Mouse (Mus musculus): ENCODE measurements around the gene Ptprh. TPM values are rescaled to one million over a fixed set of nuclear protein-coding genes. Genes with fewer than 3 reads are reported as not detected.

Gene Ptprh
- total and polyA plus RNA-seq, 3 experiments: not detected

- H3K27me3 ChIP-seq (replicated peaks): peaks cover 31% of the 10 kb centered on the region
- no peak overlapping the region for H3K4me2 ChIP-seq (ENCODE audit: insufficient read depth, low read depth, poor library complexity, severe bottlenecking)
- dilution Hi-C loops (cut with MboI; ENCODE audit: extremely low pct_ligation_motif_present, extremely low pct_unique_long_range_greater_than_20kb, low sequenced_read_pairs) (no loop called here), in situ Hi-C loops (cut with MboI; ENCODE audit: low pct_ligation_motif_present, low pct_unique_long_range_greater_than_20kb, low sequenced_read_pairs) (no loop called here)
- TF ChIP-seq RAD21 (IDR thresholded peaks at IDR 0.05; ENCODE audit: low read depth, low read length) (no peak), E2F4 (IDR thresholded peaks at IDR 0.05; ENCODE audit: insufficient replicate concordance, low read depth, low read length) (no peak), SIN3A (IDR thresholded peaks at IDR 0.05; ENCODE audit: low read length) (no peak), ZC3H11A (IDR thresholded peaks at IDR 0.05; ENCODE audit: low read depth, low read length) (no peak), CHD1 (IDR thresholded peaks at IDR 0.05; ENCODE audit: low read depth, low read length) (no peak), RCOR1 (conservative IDR thresholded peaks at IDR 0.05; ENCODE audit: low read depth, low read length) (no peak), HCFC1 (IDR thresholded peaks at IDR 0.05; ENCODE audit: low read depth, low read length) (no peak), TCF12 (IDR thresholded peaks at IDR 0.05; ENCODE audit: low read depth, low read length) (no peak), CTCF (conservative IDR thresholded peaks at IDR 0.05 in 1 of 2, IDR thresholded peaks at IDR 0.05 in 1 of 2; ENCODE audit: low read depth in 2 of 2, low read length in 2 of 2) (no peak)
- H3K36me3 ChIP-seq (replicated peaks in 1 of 2; ENCODE audit: control insufficient read depth in 1 of 2, insufficient read depth in 1 of 2, low read length in 1 of 2): no peaks in the 10 kb centered on the region
- H3K79me2 ChIP-seq (replicated peaks; ENCODE audit: control insufficient read depth, extremely low read depth, insufficient read depth, poor library complexity, severe bottlenecking): no peaks in the 10 kb centered on the region
- no peak overlapping the region for H3K4me3 ChIP-seq (replicated peaks in 1 of 3; ENCODE audit: low read depth in 2 of 3, low read length in 2 of 3, poor library complexity in 1 of 3)
- peaks cover 1% of the 10 kb centered on the region for H3K9me3 ChIP-seq (replicated peaks; ENCODE audit: low read length)
- no peak for DNase-seq (ENCODE audit: extremely low read depth)
- no peak overlapping the region for H3K9ac ChIP-seq (ENCODE audit: insufficient read depth, low read depth)
- H3K4me1 ChIP-seq (ENCODE audit: control insufficient read depth in 1 of 2, insufficient read depth in 2 of 2): no peaks in the 10 kb centered on the region
- H3K27ac ChIP-seq (ENCODE audit: insufficient read depth, low read depth): no peak overlapping the region
Measured at GRCm38 (mm10) chr7:4612386-4612785, 8.5 kb upstream of the Ptprh start.

- Histone ChIP-seq H3K79me2 (replicated peaks; ENCODE audit: control insufficient read depth, extremely low read depth, insufficient read depth, poor library complexity, severe bottlenecking) (no peaks in the 10 kb centered on the region), H3K4me2 (ENCODE audit: insufficient read depth, low read depth, poor library complexity, severe bottlenecking) (no peak overlapping the region), H3K9me3 (replicated peaks; ENCODE audit: low read length) (no peaks in the 10 kb centered on the region), H3K9ac (ENCODE audit: insufficient read depth, low read depth) (no peak overlapping the region), H3K27me3 (replicated peaks) (peaks cover 30% of the 10 kb centered on the region), H3K4me3 (replicated peaks in 1 of 3; ENCODE audit: low read depth in 2 of 3, low read length in 2 of 3, poor library complexity in 1 of 3) (no peak overlapping the region), H3K36me3 (replicated peaks in 1 of 2; ENCODE audit: control insufficient read depth in 1 of 2, insufficient read depth in 1 of 2, low read length in 1 of 2) (no peaks in the 10 kb centered on the region), H3K4me1 (ENCODE audit: control insufficient read depth in 1 of 2, insufficient read depth in 2 of 2) (no peaks in the 10 kb centered on the region), H3K27ac (ENCODE audit: insufficient read depth, low read depth) (no peak overlapping the region)
- no peak for DNase-seq (ENCODE audit: extremely low read depth)
- dilution Hi-C loops (cut with MboI; ENCODE audit: extremely low pct_ligation_motif_present, extremely low pct_unique_long_range_greater_than_20kb, low sequenced_read_pairs) (no loop called here), in situ Hi-C loops (cut with MboI; ENCODE audit: low pct_ligation_motif_present, low pct_unique_long_range_greater_than_20kb, low sequenced_read_pairs) (no loop called here)
- no peak for TF ChIP-seq USF1 (IDR thresholded peaks at IDR 0.05; ENCODE audit: low read depth, low read length)
- TF ChIP-seq BHLHE40 (IDR thresholded peaks at IDR 0.05; ENCODE audit: low read depth, low read length): no peak
- TF ChIP-seq ZMIZ1 (IDR thresholded peaks at IDR 0.05; ENCODE audit: low read depth, low read length): no peak
- TF ChIP-seq MXI1 (IDR thresholded peaks at IDR 0.05; ENCODE audit: low read depth, low read length): no peak
Measured at GRCm38 (mm10) chr7:4611921-4612341, 8.1 kb upstream of the Ptprh start.

- H3K4me3 ChIP-seq (replicated peaks in 1 of 3; ENCODE audit: low read depth in 2 of 3, low read length in 2 of 3, poor library complexity in 1 of 3): no peak overlapping the region
- H3K27me3 ChIP-seq (replicated peaks): peaks cover 33% of the 10 kb centered on the region
- H3K79me2 ChIP-seq (replicated peaks; ENCODE audit: control insufficient read depth, extremely low read depth, insufficient read depth, poor library complexity, severe bottlenecking): no peaks in the 10 kb centered on the region
- H3K9me3 ChIP-seq (replicated peaks; ENCODE audit: low read length): no peaks in the 10 kb centered on the region
- TF ChIP-seq CTCF (conservative IDR thresholded peaks at IDR 0.05 in 1 of 2, IDR thresholded peaks at IDR 0.05 in 1 of 2; ENCODE audit: low read depth in 2 of 2, low read length in 2 of 2) (no peak), MXI1 (IDR thresholded peaks at IDR 0.05; ENCODE audit: low read depth, low read length) (no peak), MYC (IDR thresholded peaks at IDR 0.05; ENCODE audit: low read depth, low read length) (no peak), SMC3 (IDR thresholded peaks at IDR 0.05; ENCODE audit: low read depth, low read length) (no peak), TCF12 (IDR thresholded peaks at IDR 0.05; ENCODE audit: low read depth, low read length) (no peak), ZC3H11A (IDR thresholded peaks at IDR 0.05; ENCODE audit: low read depth, low read length) (no peak), SIN3A (IDR thresholded peaks at IDR 0.05; ENCODE audit: low read length) (no peak), POLR2AphosphoS2 (IDR thresholded peaks at IDR 0.05; ENCODE audit: low read depth, low read length) (no peak), KAT2A (IDR thresholded peaks at IDR 0.05; ENCODE audit: insufficient replicate concordance, low read length) (no peak), GABPA (IDR thresholded peaks at IDR 0.05; ENCODE audit: insufficient replicate concordance, low read depth, low read length) (no peak), ZMIZ1 (IDR thresholded peaks at IDR 0.05; ENCODE audit: low read depth, low read length) (no peak), POLR2A (IDR thresholded peaks at IDR 0.05; ENCODE audit: low read depth, low read length) (no peak), EP300 (IDR thresholded peaks at IDR 0.05; ENCODE audit: low read length) (no peak)
- H3K27ac ChIP-seq (ENCODE audit: insufficient read depth, low read depth): no peak overlapping the region
- in situ Hi-C loops (cut with MboI; ENCODE audit: low pct_ligation_motif_present, low pct_unique_long_range_greater_than_20kb, low sequenced_read_pairs) (no loop called here), dilution Hi-C loops (cut with MboI; ENCODE audit: extremely low pct_ligation_motif_present, extremely low pct_unique_long_range_greater_than_20kb, low sequenced_read_pairs) (no loop called here)
- no peaks in the 10 kb centered on the region for H3K4me1 ChIP-seq (ENCODE audit: control insufficient read depth in 1 of 2, insufficient read depth in 2 of 2)
- no peaks in the 10 kb centered on the region for H3K36me3 ChIP-seq (replicated peaks in 1 of 2; ENCODE audit: control insufficient read depth in 1 of 2, insufficient read depth in 1 of 2, low read length in 1 of 2)
- H3K4me2 ChIP-seq (ENCODE audit: insufficient read depth, low read depth, poor library complexity, severe bottlenecking): no peak overlapping the region
- DNase-seq (ENCODE audit: extremely low read depth): no peak
- H3K9ac ChIP-seq (ENCODE audit: insufficient read depth, low read depth): no peak overlapping the region
Measured at GRCm38 (mm10) chr7:4611511-4611910, 7.7 kb upstream of the Ptprh start.
